Mouse (Mus musculus): Measurements from ENCODE around the gene Rbms2. TPM values are rescaled to one million over a fixed set of nuclear protein-coding genes. Genes with fewer than 3 reads are reported as not detected.
"Not testable (repeated sequence)": the region's sequence is repeated elsewhere in the genome, so short reads cannot be mapped to it uniquely, and the experiment has no call there.

Rbms2 gene
- polyA plus RNA-seq, 1 experiment from 2014 or later: 36.0 TPM

DNA sequence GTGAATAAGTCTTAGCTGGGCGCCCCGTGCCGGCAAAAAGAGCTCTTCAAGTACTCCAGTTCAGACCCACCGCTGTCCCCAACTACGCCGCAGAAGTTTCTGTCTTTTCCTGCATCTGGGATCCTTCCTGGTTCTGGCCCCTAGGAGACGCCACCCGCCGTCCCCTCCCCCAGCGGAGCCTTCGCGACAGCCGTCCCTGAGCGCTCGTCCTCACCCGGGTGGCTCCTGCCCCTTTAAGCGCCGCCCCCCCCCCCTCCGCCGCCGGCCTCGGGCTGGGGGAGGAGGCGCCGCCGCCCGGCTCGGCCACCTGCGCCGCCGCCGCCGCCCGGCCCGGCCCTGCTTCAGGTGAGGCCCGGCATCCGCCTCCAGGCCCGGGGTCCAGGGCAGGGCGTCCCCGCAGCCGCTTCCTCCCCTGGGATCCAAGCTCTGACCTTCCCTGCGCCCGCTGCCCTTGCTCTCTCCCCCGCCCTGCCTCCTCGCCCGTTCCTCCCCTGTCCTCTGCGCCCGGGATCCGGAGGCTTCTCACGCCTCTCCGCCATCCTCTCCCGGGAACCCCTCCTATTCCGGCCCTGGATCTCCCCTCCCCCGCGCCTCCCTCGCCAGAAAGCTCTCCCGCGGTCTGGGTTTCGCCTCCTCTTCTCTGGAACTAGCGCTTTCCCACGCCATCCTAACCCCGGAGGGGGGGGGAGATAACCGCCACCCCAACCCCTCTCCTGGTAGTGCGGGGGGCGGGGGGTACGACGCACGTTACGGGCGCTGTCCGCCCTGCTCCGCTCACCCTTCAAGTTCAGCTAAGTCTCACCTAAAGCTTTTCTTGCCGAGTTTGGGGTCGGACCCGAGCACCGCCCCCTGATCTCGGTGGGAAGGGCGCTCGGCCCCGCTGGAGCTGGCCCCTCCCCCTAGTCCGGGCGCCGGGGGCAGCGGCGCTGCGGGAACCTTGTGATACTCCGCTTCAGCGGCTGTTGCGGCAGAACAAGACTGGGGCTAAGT, 87.3 kb downstream of the Rbms2 start:
- H3K4me2 ChIP-seq (replicated peaks; ENCODE audit: low read depth, low read length): peak overlapping the region; percentile 92
- peak overlapping the region; percentile 93 for H3K27ac ChIP-seq (ENCODE audit: low read depth, low read length)
- H3K36me3 ChIP-seq (ENCODE audit: control insufficient read depth, insufficient read depth, low read length): peaks cover 27% of the 10 kb centered on the region
- no peaks in the 10 kb centered on the region for H3K9me3 ChIP-seq (ENCODE audit: control insufficient read depth, low read length)
- no peaks in the 10 kb centered on the region for H3K27me3 ChIP-seq (ENCODE audit: control insufficient read depth, insufficient read depth, low read length)
- peak overlapping the region; percentile 72 for H3K9ac ChIP-seq (ENCODE audit: low read depth, low read length)
- peak overlapping the region; percentile 68 for H3K4me3 ChIP-seq (ENCODE audit: low read length)
- WGBS: 1% methylated on average over 62 of the region's 88 CpGs
- H3K4me1 ChIP-seq (ENCODE audit: control insufficient read depth, insufficient read depth, low read length): peaks cover 38% of the 10 kb centered on the region
- peak; percentile 60 for ATAC-seq (ENCODE audit: low FRiP score, low TSS enrichment)

DNA sequence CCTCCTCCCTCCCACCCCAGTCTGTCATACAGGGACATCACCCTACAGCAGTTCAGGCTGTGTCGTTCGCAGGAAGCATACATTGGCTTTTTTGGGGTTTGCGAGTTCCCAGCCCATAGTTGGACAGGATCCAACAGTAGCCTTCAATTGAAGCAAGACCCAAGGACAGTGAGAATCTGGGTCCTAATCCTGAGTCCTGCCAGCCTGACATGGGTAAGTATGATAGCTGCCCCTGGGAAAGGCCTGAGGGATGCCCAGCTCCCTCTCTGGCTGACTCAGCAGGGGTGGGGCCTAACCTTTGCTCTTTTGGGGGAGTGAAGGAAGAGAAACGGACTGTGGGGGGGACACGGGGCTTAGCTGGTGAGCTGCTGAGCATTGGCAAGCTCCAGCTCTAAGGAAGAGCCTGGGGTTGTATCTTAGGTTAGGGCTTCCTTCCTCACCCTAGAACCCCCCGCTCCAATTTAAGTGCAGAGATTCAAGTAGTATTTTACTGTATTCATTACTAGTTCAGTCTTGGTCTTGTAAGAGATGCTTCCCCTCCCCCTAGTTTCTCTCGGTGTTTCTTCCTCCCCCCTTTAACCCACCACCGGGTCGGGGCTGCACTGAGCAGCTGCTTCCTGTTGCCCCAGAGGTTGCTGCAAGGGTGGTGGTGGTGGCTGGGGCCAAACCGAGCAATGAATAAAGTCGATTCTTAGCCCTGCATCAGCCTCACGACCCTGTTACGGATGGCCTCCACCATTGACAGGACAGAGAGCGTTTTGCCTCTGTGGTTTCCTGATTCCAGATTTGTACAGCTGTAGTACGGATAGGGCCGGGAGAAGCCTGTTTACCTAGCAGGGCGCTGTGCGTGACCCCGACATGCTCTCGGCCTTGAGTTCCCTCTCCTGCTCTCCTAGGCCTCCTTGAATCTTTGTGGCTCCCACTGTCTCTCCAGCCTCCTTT, 88.3 kb downstream of the Rbms2 start, which contains the start of gene Baz2a:
Gene Baz2a (plus strand): TSS at position 14 of the 942 bp plus-strand sequence.
- peaks cover 37% of the 10 kb centered on the region for H3K4me1 ChIP-seq (ENCODE audit: control insufficient read depth, insufficient read depth, low read length)
- H3K27ac ChIP-seq (ENCODE audit: low read depth, low read length): peak within 1 kb of the TSS; percentile 93
- no peaks in the 10 kb centered on the region for H3K27me3 ChIP-seq (ENCODE audit: control insufficient read depth, insufficient read depth, low read length)
- 1% methylated on average over 20 of the region's 20 CpGs for WGBS
- no peaks in the 10 kb centered on the region for H3K9me3 ChIP-seq (ENCODE audit: control insufficient read depth, low read length)
- ATAC-seq (ENCODE audit: low FRiP score, low TSS enrichment): peak; percentile 48
- H3K36me3 ChIP-seq (ENCODE audit: control insufficient read depth, insufficient read depth, low read length): peaks cover 37% of the 10 kb centered on the region
- H3K4me3 ChIP-seq (ENCODE audit: low read length): peak within 1 kb of the TSS; percentile 68
- peak within 1 kb of the TSS; percentile 92 for H3K4me2 ChIP-seq (replicated peaks; ENCODE audit: low read depth, low read length)
- H3K9ac ChIP-seq (ENCODE audit: low read depth, low read length): peak within 1 kb of the TSS; percentile 72

DNA sequence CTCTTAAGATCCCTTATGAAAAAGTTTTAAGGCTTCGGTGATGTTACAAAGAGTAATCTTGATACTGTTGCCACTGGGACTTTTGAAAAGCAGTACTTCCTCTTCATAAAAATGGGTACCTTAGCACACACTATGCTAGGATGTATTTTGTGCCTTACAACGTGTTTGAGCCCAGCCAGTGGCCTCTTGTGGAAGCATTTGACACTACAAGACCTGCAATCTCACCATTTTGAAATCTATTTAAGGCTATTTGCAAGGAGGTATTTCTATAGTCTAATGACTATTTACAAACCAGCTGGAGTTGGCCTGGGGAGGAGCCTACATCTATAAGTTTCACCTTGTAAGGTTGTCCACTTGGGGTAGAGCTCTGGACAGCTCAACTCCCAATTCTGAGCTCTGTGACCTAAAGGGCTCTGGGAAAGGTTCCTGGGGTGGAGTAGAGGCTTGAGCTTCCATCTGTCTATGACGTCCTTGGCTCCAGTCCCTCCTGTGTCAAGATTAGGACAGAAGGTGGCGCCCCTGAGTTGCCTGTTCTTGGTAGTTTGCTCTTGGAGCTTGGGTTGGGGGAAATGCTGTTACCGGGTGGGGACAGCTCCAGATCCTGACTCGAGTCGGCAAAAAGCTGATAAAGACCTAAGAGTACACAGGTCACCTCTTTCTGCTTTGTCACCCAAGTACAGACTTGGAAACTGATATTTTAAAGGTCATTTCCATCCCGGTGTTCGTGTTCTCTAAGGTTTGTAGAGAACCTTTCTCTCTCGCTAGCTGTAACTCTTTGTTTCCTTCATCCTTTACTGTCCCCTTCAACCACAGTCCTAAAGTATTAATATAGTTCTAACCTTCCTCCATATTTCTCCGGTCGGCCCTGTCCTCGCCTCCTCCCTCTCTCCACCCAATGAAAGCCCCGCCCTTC, 89.2 kb downstream of the Rbms2 start:
- H3K9me3 ChIP-seq (ENCODE audit: control insufficient read depth, low read length): no peaks in the 10 kb centered on the region
- H3K4me3 ChIP-seq (ENCODE audit: low read length): peak overlapping the region; percentile 68
- H3K9ac ChIP-seq (ENCODE audit: low read depth, low read length): peak overlapping the region; percentile 72; the same call in 1 of the 2 replicates
- peak overlapping the region; percentile 92 for H3K4me2 ChIP-seq (replicated peaks; ENCODE audit: low read depth, low read length)
- 8% methylated on average over 14 of the region's 14 CpGs for WGBS
- H3K27me3 ChIP-seq (ENCODE audit: control insufficient read depth, insufficient read depth, low read length): no peaks in the 10 kb centered on the region
- peaks cover 37% of the 10 kb centered on the region for H3K4me1 ChIP-seq (ENCODE audit: control insufficient read depth, insufficient read depth, low read length)
- H3K36me3 ChIP-seq (ENCODE audit: control insufficient read depth, insufficient read depth, low read length): peaks cover 46% of the 10 kb centered on the region
- peak overlapping the region; percentile 93; the same call in 1 of the 2 replicates for H3K27ac ChIP-seq (ENCODE audit: low read depth, low read length)
- ATAC-seq (ENCODE audit: low FRiP score, low TSS enrichment): peak; percentile 37

DNA sequence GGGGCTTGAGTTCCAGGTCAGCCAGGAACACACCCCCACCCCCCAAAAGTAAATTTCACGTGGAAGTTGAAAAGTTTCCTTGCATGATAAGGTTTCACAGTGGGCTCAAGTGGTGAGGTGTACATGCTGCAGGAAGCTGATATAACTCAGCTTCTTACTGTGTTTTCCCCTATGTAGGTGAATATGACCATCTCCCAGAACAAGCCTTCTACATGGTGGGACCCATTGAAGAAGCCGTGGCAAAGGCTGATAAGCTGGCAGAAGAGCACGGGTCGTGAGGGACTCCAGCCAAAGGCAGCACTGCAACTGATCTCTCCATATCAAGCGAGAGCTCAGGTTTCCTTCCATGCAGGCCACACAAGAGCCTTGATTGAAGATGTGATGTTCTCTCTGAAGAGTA, 90.3 kb downstream of the Rbms2 start:
- no peak overlapping the region for H3K9ac ChIP-seq (ENCODE audit: low read depth, low read length)
- H3K27me3 ChIP-seq (ENCODE audit: control insufficient read depth, insufficient read depth, low read length): no peaks in the 10 kb centered on the region
- peaks cover 57% of the 10 kb centered on the region for H3K36me3 ChIP-seq (ENCODE audit: control insufficient read depth, insufficient read depth, low read length)
- H3K9me3 ChIP-seq (ENCODE audit: control insufficient read depth, low read length): no peaks in the 10 kb centered on the region
- H3K4me1 ChIP-seq (ENCODE audit: control insufficient read depth, insufficient read depth, low read length): peaks cover 33% of the 10 kb centered on the region
- no peak overlapping the region for H3K4me3 ChIP-seq (ENCODE audit: low read length)
- no peak for ATAC-seq (ENCODE audit: low FRiP score, low TSS enrichment)
- no peak overlapping the region for H3K27ac ChIP-seq (ENCODE audit: low read depth, low read length)
- no peak overlapping the region for H3K4me2 ChIP-seq (replicated peaks; ENCODE audit: low read depth, low read length)
- 66% methylated on average over 5 of the region's 5 CpGs for WGBS

DNA sequence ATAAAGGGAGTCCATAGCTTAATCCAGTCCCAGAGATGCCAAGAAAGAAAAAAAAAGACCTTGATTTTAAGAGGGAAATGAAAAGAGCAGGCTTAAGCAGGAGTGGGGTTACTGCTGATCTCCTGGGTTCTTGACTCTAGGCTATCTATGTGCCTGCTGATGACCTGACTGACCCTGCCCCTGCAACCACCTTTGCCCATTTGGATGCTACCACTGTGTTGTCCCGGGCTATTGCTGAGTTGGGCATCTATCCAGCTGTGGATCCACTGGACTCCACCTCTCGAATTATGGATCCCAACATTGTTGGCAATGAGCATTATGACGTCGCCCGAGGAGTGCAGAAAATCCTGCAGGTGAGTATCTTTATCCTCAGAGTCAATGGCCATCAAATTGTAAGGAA, 91.9 kb downstream of the Rbms2 start:
- H3K27me3 ChIP-seq (ENCODE audit: control insufficient read depth, insufficient read depth, low read length): no peaks in the 10 kb centered on the region
- no peak overlapping the region for H3K9ac ChIP-seq (ENCODE audit: low read depth, low read length)
- peaks cover 63% of the 10 kb centered on the region for H3K36me3 ChIP-seq (ENCODE audit: control insufficient read depth, insufficient read depth, low read length)
- H3K4me1 ChIP-seq (ENCODE audit: control insufficient read depth, insufficient read depth, low read length): peaks cover 17% of the 10 kb centered on the region
- WGBS: 94% methylated on average over 5 of the region's 5 CpGs
- H3K4me3 ChIP-seq (ENCODE audit: low read length): no peak overlapping the region
- no peak overlapping the region for H3K27ac ChIP-seq (ENCODE audit: low read depth, low read length)
- no peak for ATAC-seq (ENCODE audit: low FRiP score, low TSS enrichment)
- H3K4me2 ChIP-seq (replicated peaks; ENCODE audit: low read depth, low read length): no peak overlapping the region
- no peaks in the 10 kb centered on the region for H3K9me3 ChIP-seq (ENCODE audit: control insufficient read depth, low read length)

DNA sequence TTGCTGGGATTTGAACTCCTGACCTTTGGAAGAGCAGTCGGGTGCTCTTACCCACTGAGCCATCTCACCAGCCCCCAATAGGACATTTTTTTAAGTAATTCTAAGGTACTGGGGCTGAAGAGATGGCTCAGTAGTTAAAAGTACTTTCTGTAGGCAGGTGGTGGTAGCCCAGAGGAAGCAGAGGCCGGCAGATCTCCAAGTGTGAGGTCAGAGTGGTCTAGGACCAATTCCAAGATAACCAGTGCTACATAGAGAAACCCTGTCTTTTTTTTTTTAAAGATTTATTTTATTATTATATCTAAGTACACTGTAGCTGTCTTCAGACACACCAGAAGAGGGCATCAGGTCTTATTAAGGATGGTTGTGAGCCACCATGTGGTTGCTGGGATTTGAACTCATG, 92.9 kb downstream of the Rbms2 start:
- ATAC-seq (ENCODE audit: low FRiP score, low TSS enrichment); H3K9ac ChIP-seq (ENCODE audit: low read depth, low read length); H3K27ac ChIP-seq (ENCODE audit: low read depth, low read length); H3K4me2 ChIP-seq (replicated peaks; ENCODE audit: low read depth, low read length); H3K9me3 ChIP-seq (ENCODE audit: control insufficient read depth, low read length); H3K4me3 ChIP-seq (ENCODE audit: low read length); H3K27me3 ChIP-seq (ENCODE audit: control insufficient read depth, insufficient read depth, low read length): not testable (repeated sequence)
- Histone ChIP-seq H3K4me1 (ENCODE audit: control insufficient read depth, insufficient read depth, low read length) (peaks cover 17% of the 10 kb centered on the region), H3K36me3 (ENCODE audit: control insufficient read depth, insufficient read depth, low read length) (peaks cover 63% of the 10 kb centered on the region)
- WGBS: 81% methylated on average over 2 of the region's 2 CpGs

DNA sequence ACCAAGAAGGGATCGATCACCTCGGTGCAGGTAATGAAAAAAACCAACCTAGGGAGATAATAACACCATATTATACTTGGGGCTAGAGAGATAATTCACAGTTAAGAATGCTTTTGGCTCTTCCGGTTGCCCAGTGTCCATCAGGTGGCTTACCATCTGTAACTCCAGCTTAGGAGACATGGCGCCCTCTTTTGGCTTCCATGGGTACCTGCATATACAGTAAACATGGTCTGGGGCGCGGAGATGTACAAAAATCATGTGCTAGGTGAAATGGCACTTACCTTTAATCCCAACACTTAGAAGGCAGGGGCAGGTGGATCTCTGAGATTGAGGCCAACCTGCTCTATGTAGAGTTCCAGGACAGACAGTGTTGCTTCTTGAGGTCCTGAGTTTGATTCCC, 93.7 kb downstream of the Rbms2 start:
- Histone ChIP-seq H3K4me2 (replicated peaks; ENCODE audit: low read depth, low read length) (no peak overlapping the region), H3K4me3 (ENCODE audit: low read length) (no peak overlapping the region), H3K27me3 (ENCODE audit: control insufficient read depth, insufficient read depth, low read length) (no peaks in the 10 kb centered on the region), H3K27ac (ENCODE audit: low read depth, low read length) (no peak overlapping the region), H3K36me3 (ENCODE audit: control insufficient read depth, insufficient read depth, low read length) (peaks cover 63% of the 10 kb centered on the region), H3K9ac (ENCODE audit: low read depth, low read length) (no peak overlapping the region), H3K9me3 (ENCODE audit: control insufficient read depth, low read length) (no peaks in the 10 kb centered on the region), H3K4me1 (ENCODE audit: control insufficient read depth, insufficient read depth, low read length) (peaks cover 9% of the 10 kb centered on the region)
- ATAC-seq (ENCODE audit: low FRiP score, low TSS enrichment): no peak
- 86% methylated on average over 6 of the region's 6 CpGs for WGBS

DNA sequence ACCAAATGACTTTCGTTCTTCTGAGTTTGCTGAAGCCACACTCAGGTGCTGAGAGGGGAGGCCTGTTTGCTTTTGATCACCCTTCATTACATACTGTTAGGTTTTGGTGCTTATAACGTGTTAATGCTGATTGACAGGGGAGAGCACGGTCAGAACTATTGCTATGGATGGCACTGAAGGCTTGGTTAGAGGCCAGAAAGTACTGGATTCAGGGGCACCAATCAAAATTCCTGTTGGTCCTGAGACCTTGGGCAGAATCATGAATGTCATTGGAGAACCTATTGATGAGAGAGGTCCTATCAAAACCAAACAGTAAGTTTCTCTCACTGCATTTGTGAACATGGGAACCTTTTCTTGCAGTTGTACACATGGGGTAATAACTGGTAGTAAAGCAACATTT, 95.9 kb downstream of the Rbms2 start:
- Histone ChIP-seq H3K27me3 (ENCODE audit: control insufficient read depth, insufficient read depth, low read length) (no peaks in the 10 kb centered on the region), H3K27ac (ENCODE audit: low read depth, low read length) (no peak overlapping the region), H3K9me3 (ENCODE audit: control insufficient read depth, low read length) (no peaks in the 10 kb centered on the region), H3K36me3 (ENCODE audit: control insufficient read depth, insufficient read depth, low read length) (peaks cover 50% of the 10 kb centered on the region), H3K9ac (ENCODE audit: low read depth, low read length) (peak overlapping the region; percentile 94), H3K4me3 (ENCODE audit: low read length) (peak overlapping the region; percentile 87), H3K4me1 (ENCODE audit: control insufficient read depth, insufficient read depth, low read length) (no peaks in the 10 kb centered on the region; the same call in 1 of the 2 replicates), H3K4me2 (replicated peaks; ENCODE audit: low read depth, low read length) (peak overlapping the region; percentile 74)
- WGBS: 4% methylated on average over 3 of the region's 3 CpGs
- no peak for ATAC-seq (ENCODE audit: low FRiP score, low TSS enrichment)
